Mouse (Mus musculus) kidney, postnatal 0 days (tissue): Measurements from ENCODE around the gene Mycbp2. TPM values are rescaled to one million over a fixed set of nuclear protein-coding genes. Genes with fewer than 3 reads are reported as not detected.

Experiments
- ATAC-seq: fragments of 200-750 bp; cut with Nextera tagmentation; replicated peaks from 2 replicates; pipeline ENCODE4 v1.8.0; 2017; ENCODE audit warnings: low read depth, moderate number of reproducible peaks, moderate TSS enrichment, moderate library complexity; ENCODE audit not compliant: low FRiP score
- DNase-seq: peaks from one replicate; pipeline ENCODE4 v3.0.0-alpha.2; 2016; ENCODE audit warnings: low spot score
- H3K27ac ChIP-seq: fragments of 300-500 bp; sonication (generic); 2 replicates; pipeline ENCODE4 v1.5.1; 2014; ENCODE audit warnings: mild to moderate bottlenecking
- H3K27me3 ChIP-seq: fragments of 300-500 bp; sonication (generic); 2 replicates; pipeline ENCODE4 v1.6.1; 2014; ENCODE audit warnings: low read length, mixed read lengths; ENCODE audit not compliant: insufficient read depth
- H3K36me3 ChIP-seq: fragments of 300-500 bp; sonication (generic); 2 replicates; pipeline ENCODE4 v1.6.1; 2014; ENCODE audit warnings: low read length, mixed read lengths; ENCODE audit not compliant: insufficient read depth
- H3K4me1 ChIP-seq: fragments of 300-500 bp; sonication (generic); replicated peaks from 2 replicates; pipeline ENCODE4 v1.6.1; 2014; ENCODE audit warnings: antibody characterized with exemption, low read length, mixed read lengths; ENCODE audit not compliant: insufficient read depth
- H3K4me2 ChIP-seq: fragments of 300-500 bp; sonication (generic); 2 replicates; pipeline ENCODE4 v1.6.1; 2014; ENCODE audit warnings: mild to moderate bottlenecking, low read length, moderate library complexity, mixed read lengths
- H3K4me3 ChIP-seq: fragments of 300-500 bp; sonication (generic); replicated peaks from 2 replicates; pipeline ENCODE4 v1.5.1; 2014; ENCODE audit warnings: low read depth, low read length
- H3K9ac ChIP-seq: fragments of 300-500 bp; sonication (generic); 2 replicates; pipeline ENCODE4 v1.6.1; 2014; ENCODE audit warnings: low read depth, low read length
- H3K9me3 ChIP-seq: fragments of 300-500 bp; sonication (generic); replicated peaks from 2 replicates; pipeline ENCODE4 v1.6.1; 2016; ENCODE audit warnings: low read length, inconsistent platforms, mixed read lengths
- CTCF ChIP-seq: IDR thresholded peaks from 2 replicates; pipeline ENCODE4 v1.5.1; 2016; ENCODE audit warnings: antibody characterized with exemption, low read depth, mild to moderate bottlenecking, moderate library complexity
- WGBS: fragments of 180-500 bp; shearing (Covaris S2); extraction: QIAGEN DNeasy Blood & Tissue Kit; methylation state at CpG from one replicate; pipeline ENCODE4 v1.1.7; 2014; 5-methylcytosine and 5-hydroxymethylcytosine counted together
- polyA plus RNA-seq: library from polyadenylated mRNA; unstranded; fragments of >200 nt; fragmentation: Nextera tagmentation; extraction: Ambion mirVana; gene quantifications from 2 replicates; pipeline ENCODE4 v1.2.1, GENCODE M21; 2015

The Mycbp2 gene
- polyA plus RNA-seq, 1 experiment from 2014 or later: 19.2 TPM

DNA sequence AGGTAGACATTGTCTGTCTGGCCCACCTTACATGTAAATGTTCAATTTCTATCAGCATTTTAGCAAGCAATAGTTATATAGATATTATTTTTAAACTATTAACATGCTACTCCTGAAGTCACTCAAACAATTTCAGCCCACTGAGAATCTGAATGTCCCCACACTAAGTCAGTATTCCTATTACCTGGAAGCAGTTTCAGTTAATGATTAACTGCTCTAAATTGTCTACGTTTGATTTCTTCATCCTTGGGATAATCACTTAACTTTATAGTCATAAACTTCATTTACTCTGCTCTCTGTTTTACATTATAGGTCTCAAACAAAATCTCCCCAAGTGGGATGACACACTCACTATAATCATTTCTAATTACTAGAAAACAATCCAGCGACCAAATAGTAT, 60.0 kb downstream of the Mycbp2 start:
- H3K9ac ChIP-seq: no peak overlapping the region
- DNase-seq: no peak
- H3K27me3 ChIP-seq: no peaks in the 10 kb centered on the region
- no peak overlapping the region for H3K4me2 ChIP-seq
- no peaks in the 10 kb centered on the region for H3K4me1 ChIP-seq
- ATAC-seq: no peak
- peaks cover 19% of the 10 kb centered on the region; the same call in 1 of the 2 replicates for H3K36me3 ChIP-seq
- H3K4me3 ChIP-seq: no peak overlapping the region
- TF ChIP-seq CTCF: no peak
- H3K9me3 ChIP-seq: no peaks in the 10 kb centered on the region
- no peak overlapping the region for H3K27ac ChIP-seq
- WGBS: 69% methylated on average over 2 of the region's 2 CpGs

DNA sequence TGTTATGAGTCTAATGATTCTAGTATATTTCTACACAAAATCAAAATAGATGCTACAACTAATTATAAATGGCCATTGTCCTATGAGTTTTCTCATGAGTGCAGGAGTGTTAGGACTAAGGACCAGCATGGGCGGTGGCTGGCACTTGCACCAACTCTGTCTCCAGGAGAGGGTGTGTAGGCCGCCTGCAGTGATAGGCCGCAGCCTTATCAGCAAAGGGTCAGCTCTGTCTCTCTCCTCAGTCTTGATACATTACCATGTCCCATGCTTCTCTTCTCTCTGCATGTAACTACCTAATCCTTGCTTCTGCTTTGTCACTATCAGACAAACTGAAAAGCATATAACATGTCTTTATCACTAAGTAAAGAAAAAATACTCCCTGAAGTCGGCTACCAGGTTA, 69.9 kb downstream of the Mycbp2 start:
- DNase-seq (no peak), ATAC-seq (no peak)
- WGBS: 91% methylated on average over 4 of the region's 4 CpGs
- no peak overlapping the region for H3K4me3 ChIP-seq
- H3K9ac ChIP-seq: no peak overlapping the region
- H3K36me3 ChIP-seq: peaks cover 10% of the 10 kb centered on the region; the same call in 1 of the 2 replicates
- H3K9me3 ChIP-seq: no peaks in the 10 kb centered on the region
- H3K27me3 ChIP-seq: no peaks in the 10 kb centered on the region
- no peak for TF ChIP-seq CTCF
- no peak overlapping the region for H3K27ac ChIP-seq
- no peaks in the 10 kb centered on the region for H3K4me1 ChIP-seq
- H3K4me2 ChIP-seq: no peak overlapping the region

GRCm38 (mm10) chr14:103260437-103260836, 86.2 kb downstream of the Mycbp2 start:
- Histone ChIP-seq H3K9ac (no peak overlapping the region), H3K4me2 (no peak overlapping the region), H3K4me3 (no peak overlapping the region), H3K36me3 (peaks cover 14% of the 10 kb centered on the region), H3K27ac (no peak overlapping the region), H3K4me1 (no peaks in the 10 kb centered on the region), H3K27me3 (no peaks in the 10 kb centered on the region), H3K9me3 (no peaks in the 10 kb centered on the region)
- DNase-seq: no peak
- TF ChIP-seq CTCF: no peak
- WGBS: 96% methylated on average over 2 of the region's 2 CpGs
- no peak for ATAC-seq

DNA sequence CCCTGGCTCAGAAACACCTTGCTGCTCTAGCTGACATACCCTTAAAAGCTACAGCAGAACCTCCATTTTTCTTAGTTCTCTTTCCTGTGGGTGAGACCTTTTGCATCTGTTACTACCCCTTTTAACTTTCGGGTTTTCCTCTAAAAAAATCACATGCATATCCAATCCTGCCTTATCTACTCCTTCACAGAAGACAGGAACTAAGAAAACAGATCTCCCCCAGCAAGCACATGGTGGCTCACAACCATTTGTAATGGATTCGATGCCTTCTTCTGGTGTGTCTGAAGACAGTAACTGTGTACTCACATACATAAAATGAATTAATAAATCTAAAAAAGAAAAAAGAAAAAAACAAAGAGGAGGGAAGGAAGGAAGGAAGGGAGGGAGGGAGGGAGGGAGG, 87.9 kb downstream of the Mycbp2 start:
- H3K27ac ChIP-seq: no peak overlapping the region
- ATAC-seq: no peak
- no peaks in the 10 kb centered on the region for H3K27me3 ChIP-seq
- no peak for TF ChIP-seq CTCF
- 91% methylated on average over 2 of the region's 2 CpGs for WGBS
- H3K36me3 ChIP-seq: peaks cover 14% of the 10 kb centered on the region
- H3K9me3 ChIP-seq: no peaks in the 10 kb centered on the region
- no peak for DNase-seq
- no peak overlapping the region for H3K4me2 ChIP-seq
- no peaks in the 10 kb centered on the region for H3K4me1 ChIP-seq
- H3K4me3 ChIP-seq: no peak overlapping the region
- no peak overlapping the region for H3K9ac ChIP-seq

- Histone ChIP-seq H3K4me3 (no peak overlapping the region), H3K27me3 (no peaks in the 10 kb centered on the region), H3K4me2 (no peak overlapping the region), H3K9ac (no peak overlapping the region), H3K36me3 (peaks cover 14% of the 10 kb centered on the region), H3K27ac (no peak overlapping the region), H3K4me1 (no peaks in the 10 kb centered on the region), H3K9me3 (no peaks in the 10 kb centered on the region)
- no peak for TF ChIP-seq CTCF
- ATAC-seq (no peak), DNase-seq (no peak)
- WGBS: 94% methylated on average over 7 of the region's 7 CpGs
Observed at GRCm38 (mm10) chr14:103256866-103257265, 89.7 kb downstream of the Mycbp2 start.

GRCm38 (mm10) chr14:103254311-103254710, 92.3 kb downstream of the Mycbp2 start:
- no peak overlapping the region for H3K4me3 ChIP-seq
- H3K4me1 ChIP-seq: no peaks in the 10 kb centered on the region
- H3K36me3 ChIP-seq: peaks cover 10% of the 10 kb centered on the region
- WGBS: 94% methylated on average over 2 of the region's 2 CpGs
- H3K9ac ChIP-seq: no peak overlapping the region
- H3K27me3 ChIP-seq: no peaks in the 10 kb centered on the region
- no peak for TF ChIP-seq CTCF
- no peak for DNase-seq
- no peak overlapping the region for H3K4me2 ChIP-seq
- H3K9me3 ChIP-seq: no peaks in the 10 kb centered on the region
- ATAC-seq: no peak
- no peak overlapping the region for H3K27ac ChIP-seq

- H3K4me1 ChIP-seq: no peaks in the 10 kb centered on the region
- no peak overlapping the region for H3K4me2 ChIP-seq
- no peaks in the 10 kb centered on the region for H3K9me3 ChIP-seq
- WGBS: 92% methylated on average over 6 of the region's 6 CpGs
- ATAC-seq (no peak), DNase-seq (no peak)
- no peak overlapping the region for H3K9ac ChIP-seq
- H3K4me3 ChIP-seq: no peak overlapping the region
- no peak overlapping the region for H3K27ac ChIP-seq
- no peaks in the 10 kb centered on the region for H3K27me3 ChIP-seq
- no peak for TF ChIP-seq CTCF
- H3K36me3 ChIP-seq: peaks cover 18% of the 10 kb centered on the region
Observed at GRCm38 (mm10) chr14:103242020-103242419, 104.6 kb downstream of the Mycbp2 start.
